Mouse (Mus musculus) heart, embryonic 12.5 days (tissue): ENCODE data around the gene Man1c1. TPM values are rescaled to one million over a fixed set of nuclear protein-coding genes. Genes with fewer than 3 reads are reported as not detected.

ENCODE experiments used
- ATAC-seq: fragments of 200-750 bp; cut with Nextera tagmentation; 2 replicates; pipeline ENCODE4 v1.8.0; 2017; ENCODE audit warnings: moderate TSS enrichment, moderate library complexity; ENCODE audit not compliant: insufficient number of reproducible peaks, low FRiP score
- H3K27ac ChIP-seq: fragments of 300-500 bp; sonication (generic); 2 replicates; pipeline ENCODE4 v1.5.1; 2016; ENCODE audit warnings: mild to moderate bottlenecking, moderate library complexity; ENCODE audit not compliant: poor library complexity, severe bottlenecking
- H3K27me3 ChIP-seq: fragments of 300-500 bp; sonication (generic); replicated peaks from 2 replicates; pipeline ENCODE4 v1.6.1; 2016; ENCODE audit warnings: mild to moderate bottlenecking, moderate library complexity
- H3K36me3 ChIP-seq: fragments of 300-500 bp; sonication (generic); 2 replicates; pipeline ENCODE4 v1.6.1; 2016; ENCODE audit warnings: mild to moderate bottlenecking, moderate library complexity
- H3K4me1 ChIP-seq: fragments of 300-500 bp; sonication (generic); replicated peaks from 2 replicates; pipeline ENCODE4 v1.6.1; 2016; ENCODE audit warnings: mild to moderate bottlenecking
- H3K4me2 ChIP-seq: fragments of 300-500 bp; sonication (generic); 2 replicates; pipeline ENCODE4 v1.6.1; 2016; ENCODE audit warnings: mild to moderate bottlenecking, moderate library complexity
- H3K4me3 ChIP-seq: fragments of 300-500 bp; sonication (generic); 2 replicates; pipeline ENCODE4 v1.5.1; 2016; ENCODE audit warnings: mild to moderate bottlenecking
- H3K9ac ChIP-seq: fragments of 300-500 bp; sonication (generic); 2 replicates; pipeline ENCODE4 v1.6.1; 2016; ENCODE audit warnings: mild to moderate bottlenecking, moderate library complexity
- H3K9me3 ChIP-seq: fragments of 300-500 bp; sonication (generic); replicated peaks from 2 replicates; pipeline ENCODE4 v1.6.1; 2016; ENCODE audit warnings: mild to moderate bottlenecking, moderate library complexity
- WGBS: fragments of 180-500 bp; shearing (Covaris S2); methylation state at CpG from one replicate; pipeline ENCODE4 v1.1.7; 2016; 5-methylcytosine and 5-hydroxymethylcytosine counted together
- polyA plus RNA-seq: library from polyadenylated mRNA; unstranded; fragments of >200 nt; fragmentation: Nextera tagmentation; extraction: Ambion mirVana; gene quantifications from 2 replicates; pipeline ENCODE4 v1.2.1, GENCODE M21; 2016

Man1c1 gene
- polyA plus RNA-seq, 1 experiment from 2014 or later, result 12.2 TPM

DNA sequence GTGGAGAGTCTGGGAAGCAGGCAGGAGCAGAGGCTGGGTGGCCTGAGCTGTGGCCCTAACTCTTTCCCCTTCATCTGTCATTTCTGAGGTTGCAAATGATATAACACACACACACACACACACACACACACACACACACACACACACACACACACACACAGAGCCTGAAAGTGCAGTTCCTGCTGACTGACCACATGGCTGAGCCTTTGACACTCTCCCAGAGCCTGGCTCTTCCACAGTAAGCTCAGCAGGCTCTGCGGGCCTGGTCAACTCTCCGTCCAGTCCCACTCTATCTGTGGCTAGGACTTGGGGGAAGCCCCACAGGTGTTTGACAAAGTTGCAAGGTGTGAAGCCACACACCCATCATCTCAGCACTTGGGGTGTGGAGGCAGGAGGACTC is 126.8 kb downstream of the Man1c1 start:
- peaks cover 29% of the 10 kb centered on the region for H3K36me3 ChIP-seq
- H3K4me3 ChIP-seq, result no peak overlapping the region
- peaks cover 43% of the 10 kb centered on the region for H3K4me1 ChIP-seq
- no peak overlapping the region for H3K9ac ChIP-seq
- WGBS, result 70% methylated on average over 2 of the region's 2 CpGs
- no peaks in the 10 kb centered on the region for H3K9me3 ChIP-seq
- no peak overlapping the region for H3K4me2 ChIP-seq
- no peak for ATAC-seq
- H3K27me3 ChIP-seq, result no peaks in the 10 kb centered on the region
- no peak overlapping the region for H3K27ac ChIP-seq

DNA sequence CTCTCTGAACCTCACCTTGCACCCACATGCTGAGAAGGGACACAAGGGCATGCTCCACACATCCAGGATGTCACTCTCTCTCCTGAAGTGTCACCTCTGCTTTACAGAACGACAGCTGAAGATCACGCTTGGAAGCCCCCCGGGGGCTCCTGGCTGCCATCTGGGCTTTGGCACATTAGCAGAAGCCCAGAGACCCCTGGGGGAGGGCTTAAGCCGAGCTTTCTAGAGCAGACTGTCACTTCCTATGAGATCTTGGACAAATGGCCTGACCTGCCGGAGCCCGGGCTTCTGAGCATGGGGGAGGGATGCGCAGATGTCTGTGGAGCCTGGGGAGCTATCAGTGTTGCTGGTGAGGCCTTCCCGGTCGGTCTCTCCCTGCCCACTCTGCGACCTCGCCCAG is 128.6 kb downstream of the Man1c1 start:
- Histone ChIP-seq H3K4me1 (peaks cover 33% of the 10 kb centered on the region), H3K4me2 (no peak overlapping the region), H3K27ac (no peak overlapping the region), H3K9me3 (no peaks in the 10 kb centered on the region), H3K36me3 (peaks cover 35% of the 10 kb centered on the region), H3K4me3 (no peak overlapping the region), H3K9ac (no peak overlapping the region), H3K27me3 (no peaks in the 10 kb centered on the region)
- no peak for ATAC-seq
- 44% methylated on average over 11 of the region's 11 CpGs for WGBS

DNA sequence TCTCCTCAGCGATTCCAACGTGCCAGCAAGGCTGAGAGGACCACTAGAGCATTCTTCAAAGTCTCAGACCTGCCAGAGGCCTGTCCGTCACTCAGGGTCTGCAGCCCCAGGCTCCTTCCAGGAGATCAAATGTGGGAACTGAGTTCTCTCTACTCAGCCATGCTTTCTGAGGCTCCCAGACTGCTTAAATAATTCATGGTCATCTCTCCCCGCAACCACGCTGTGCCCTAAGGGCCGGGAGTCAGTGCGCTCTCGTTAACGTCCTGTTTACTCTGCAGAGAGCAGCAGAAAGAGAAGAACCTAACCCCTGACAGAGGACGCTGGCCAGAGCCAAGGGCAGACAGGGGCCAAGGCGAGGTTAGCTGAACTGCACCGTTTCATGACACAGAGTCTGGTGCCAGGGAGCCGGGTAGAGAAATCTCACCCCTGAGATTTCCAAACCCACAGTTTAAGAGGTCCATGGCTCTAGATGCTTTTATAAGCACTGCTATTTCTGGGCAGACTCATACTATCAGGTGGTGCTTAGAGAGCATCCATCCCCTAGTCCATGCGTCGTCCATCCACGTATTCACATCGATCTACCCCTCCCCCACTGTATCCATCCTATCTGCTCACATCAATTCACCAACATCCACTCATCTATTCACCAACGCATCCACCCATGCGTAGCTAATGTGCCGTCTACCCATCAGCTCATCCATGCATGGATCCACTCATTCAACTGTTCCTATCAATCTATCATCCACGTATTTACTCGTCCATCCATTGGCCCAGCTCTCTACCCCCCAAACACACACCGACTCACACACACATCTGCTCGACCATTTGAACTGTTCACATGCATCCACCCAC is 131.4 kb downstream of the Man1c1 start:
- no peak overlapping the region for H3K27ac ChIP-seq
- H3K4me2 ChIP-seq, result no peak overlapping the region
- H3K27me3 ChIP-seq, result no peaks in the 10 kb centered on the region
- ATAC-seq, result no peak
- H3K4me1 ChIP-seq, result 0 out of 2 replicates have a peak, but pooled peaks cover 6% of the 10 kb centered on the region
- no peak overlapping the region for H3K4me3 ChIP-seq
- WGBS, result 84% methylated on average over 24 of the region's 24 CpGs
- no peak overlapping the region for H3K9ac ChIP-seq
- peaks cover 57% of the 10 kb centered on the region for H3K36me3 ChIP-seq
- H3K9me3 ChIP-seq, result no peaks in the 10 kb centered on the region

DNA sequence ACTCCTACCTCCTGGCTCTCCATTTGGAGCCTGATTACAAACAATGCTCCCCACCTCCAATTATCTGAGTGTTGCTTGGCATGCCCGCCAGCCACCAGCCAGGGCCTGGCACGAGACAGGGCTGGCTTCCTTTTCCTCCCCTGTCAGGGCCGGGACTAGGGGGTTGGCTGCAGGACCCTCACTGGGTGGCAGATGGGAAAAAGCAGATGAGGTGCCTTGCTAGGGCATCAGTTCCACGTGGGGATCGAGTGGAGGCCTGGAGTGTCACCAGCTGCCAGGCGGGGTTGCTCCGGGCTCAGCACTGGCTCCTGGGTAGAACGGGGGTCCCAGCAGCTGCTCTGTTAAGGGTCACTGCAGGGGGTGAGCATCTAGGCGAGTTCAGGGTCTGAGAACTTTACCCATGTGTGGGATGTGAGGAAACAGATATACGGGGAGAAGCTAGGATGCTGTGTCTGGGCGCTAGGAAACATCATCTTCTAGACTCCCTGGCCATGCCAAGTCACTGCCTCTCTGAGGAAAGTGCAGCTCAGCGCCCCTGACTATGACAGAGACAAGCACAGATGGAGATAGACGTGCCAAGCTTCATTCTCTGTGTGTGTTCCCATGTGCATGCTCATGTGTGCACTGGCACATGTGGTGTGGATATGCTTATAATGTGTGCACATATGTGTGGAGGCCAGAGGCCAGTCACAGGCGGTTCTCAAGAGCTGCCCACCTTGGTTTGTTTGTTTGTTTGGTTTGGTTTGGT is 133.2 kb downstream of the Man1c1 start:
- Histone ChIP-seq H3K9me3 (no peaks in the 10 kb centered on the region), H3K4me3 (no peak overlapping the region), H3K4me2 (no peak overlapping the region), H3K4me1 (0 out of 2 replicates have a peak, but pooled peaks cover 5% of the 10 kb centered on the region), H3K27ac (no peak overlapping the region), H3K36me3 (peaks cover 68% of the 10 kb centered on the region), H3K9ac (no peak overlapping the region), H3K27me3 (no peaks in the 10 kb centered on the region)
- WGBS, result 77% methylated on average over 14 of the region's 14 CpGs
- ATAC-seq, result no peak

DNA sequence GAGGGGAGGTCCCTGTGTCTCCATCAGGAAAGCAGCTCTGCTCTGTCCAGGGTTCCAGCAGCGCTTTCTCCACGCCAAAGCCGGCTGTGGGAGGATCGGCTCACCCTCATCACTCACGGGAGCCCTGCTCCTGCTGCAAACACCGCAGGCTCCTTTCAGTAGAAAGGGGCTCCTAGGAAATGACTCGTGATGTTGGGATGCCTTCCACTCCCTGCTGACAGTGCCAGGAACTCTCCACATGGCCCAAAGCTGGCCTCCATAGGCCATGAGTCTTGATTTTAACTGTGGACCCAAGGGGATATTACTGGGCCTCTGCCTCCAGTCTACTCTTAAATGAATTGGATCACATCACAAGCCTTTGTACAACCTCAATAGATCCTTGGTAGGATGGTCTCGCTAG is 134.3 kb downstream of the Man1c1 start:
- H3K27ac ChIP-seq, result no peak overlapping the region
- peaks cover 3% of the 10 kb centered on the region; the same call in 1 of the 2 replicates for H3K9me3 ChIP-seq
- peaks cover 70% of the 10 kb centered on the region for H3K36me3 ChIP-seq
- ATAC-seq, result no peak
- H3K9ac ChIP-seq, result no peak overlapping the region
- WGBS, result 83% methylated on average over 8 of the region's 8 CpGs
- H3K4me1 ChIP-seq, result no peaks in the 10 kb centered on the region
- no peak overlapping the region for H3K4me3 ChIP-seq
- H3K27me3 ChIP-seq, result no peaks in the 10 kb centered on the region
- no peak overlapping the region for H3K4me2 ChIP-seq

DNA sequence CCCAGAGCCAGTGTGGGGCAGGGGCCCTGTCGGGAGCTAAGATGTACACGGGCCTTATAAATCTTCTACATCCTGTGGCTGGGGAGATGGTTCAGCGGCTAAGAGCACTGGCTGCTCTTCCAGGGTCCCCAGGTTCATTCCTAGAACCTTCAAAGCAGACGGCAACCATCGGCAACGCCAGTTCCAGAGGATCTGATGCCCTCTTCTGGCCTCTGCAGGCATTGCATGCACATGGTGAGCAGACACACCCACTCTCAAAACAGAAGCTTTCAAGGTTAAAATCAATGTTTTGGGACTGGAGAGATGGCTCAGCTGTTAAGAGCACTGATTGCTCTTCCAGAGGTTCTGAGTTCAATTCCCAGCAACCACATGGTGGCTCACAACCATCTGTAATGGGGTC is 134.9 kb downstream of the Man1c1 start:
- Histone ChIP-seq H3K9ac (no peak overlapping the region), H3K4me2 (no peak overlapping the region), H3K27ac (no peak overlapping the region), H3K4me3 (no peak overlapping the region), H3K27me3 (no peaks in the 10 kb centered on the region), H3K36me3 (peaks cover 70% of the 10 kb centered on the region), H3K9me3 (peaks cover 3% of the 10 kb centered on the region; the same call in 1 of the 2 replicates), H3K4me1 (no peaks in the 10 kb centered on the region)
- WGBS, result 72% methylated on average over 6 of the region's 6 CpGs
- no peak for ATAC-seq

DNA sequence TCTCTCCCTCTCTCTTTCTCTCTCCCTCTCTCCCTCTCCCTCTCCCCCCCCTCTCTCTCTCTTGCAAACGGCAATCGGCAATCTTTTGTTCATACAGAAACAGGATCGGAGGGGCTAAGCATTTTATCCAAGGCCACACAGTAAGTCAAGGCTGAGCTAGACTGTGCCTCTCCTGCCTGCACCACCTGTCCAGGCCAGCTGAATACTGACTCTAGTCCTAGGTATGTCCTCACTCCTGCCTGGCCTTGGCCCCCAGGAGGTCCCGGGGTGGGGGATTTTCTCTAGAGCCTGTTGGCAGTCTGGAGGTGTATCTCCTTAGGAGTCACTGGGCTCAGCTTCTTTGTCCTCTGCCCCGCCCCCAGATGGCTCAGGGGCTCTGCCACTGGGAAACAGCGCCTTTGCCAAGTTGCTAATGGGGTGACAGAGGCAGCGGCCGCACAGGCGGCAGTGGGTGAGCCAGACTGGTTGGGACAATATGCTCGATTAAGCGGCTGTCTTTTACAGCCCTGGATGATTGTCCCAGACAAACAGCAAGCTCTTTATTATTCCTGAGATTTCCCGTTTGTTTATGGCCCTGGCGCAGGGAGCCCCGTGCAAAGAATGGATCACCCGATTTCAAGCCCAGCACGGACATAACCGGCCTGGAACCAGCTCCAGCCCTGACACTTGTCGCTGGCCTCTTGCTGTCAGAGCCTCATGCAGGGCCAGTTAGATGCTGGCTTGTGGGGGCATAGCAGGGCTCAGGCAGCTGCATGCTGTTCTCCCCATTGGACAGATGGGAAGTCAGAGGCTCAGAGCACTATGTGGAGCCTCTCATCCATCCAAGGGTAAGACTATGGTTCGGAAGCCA is 136.5 kb downstream of the Man1c1 start:
- no peak overlapping the region for H3K27ac ChIP-seq
- no peak overlapping the region for H3K9ac ChIP-seq
- peaks cover 77% of the 10 kb centered on the region for H3K36me3 ChIP-seq
- peaks cover 3% of the 10 kb centered on the region; the same call in 1 of the 2 replicates for H3K9me3 ChIP-seq
- ATAC-seq, result no peak
- 48% methylated on average over 19 of the region's 19 CpGs for WGBS
- H3K4me2 ChIP-seq, result no peak overlapping the region
- no peaks in the 10 kb centered on the region for H3K27me3 ChIP-seq
- H3K4me3 ChIP-seq, result no peak overlapping the region
- no peaks in the 10 kb centered on the region for H3K4me1 ChIP-seq

DNA sequence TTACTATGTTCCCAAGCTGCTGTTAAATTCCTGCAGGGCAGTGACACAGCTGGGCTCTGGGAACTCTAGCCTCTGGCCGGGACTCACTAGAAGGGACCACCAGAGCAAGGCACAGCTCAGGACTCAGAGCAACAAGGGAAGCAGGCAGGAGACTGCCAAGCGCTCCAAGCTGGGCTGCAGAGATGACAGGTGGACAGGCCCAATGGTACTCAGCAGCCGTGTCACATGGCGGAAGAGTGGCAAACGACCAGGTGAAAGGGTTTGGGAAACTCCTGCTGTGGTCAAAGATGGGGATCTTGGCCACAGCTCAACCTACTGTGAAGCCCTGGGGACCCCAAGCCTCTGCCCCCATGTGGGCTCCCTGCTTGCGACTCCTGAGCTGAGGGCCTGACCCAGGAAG is 140.0 kb downstream of the Man1c1 start:
- Histone ChIP-seq H3K36me3 (peaks cover 75% of the 10 kb centered on the region), H3K27ac (no peak overlapping the region), H3K27me3 (no peaks in the 10 kb centered on the region), H3K4me1 (0 out of 2 replicates have a peak, but pooled peaks cover 1% of the 10 kb centered on the region), H3K9ac (no peak overlapping the region), H3K4me2 (no peak overlapping the region), H3K9me3 (peaks cover 3% of the 10 kb centered on the region; the same call in 1 of the 2 replicates), H3K4me3 (no peak overlapping the region)
- no peak for ATAC-seq
- WGBS, result 74% methylated on average over 6 of the region's 6 CpGs

DNA sequence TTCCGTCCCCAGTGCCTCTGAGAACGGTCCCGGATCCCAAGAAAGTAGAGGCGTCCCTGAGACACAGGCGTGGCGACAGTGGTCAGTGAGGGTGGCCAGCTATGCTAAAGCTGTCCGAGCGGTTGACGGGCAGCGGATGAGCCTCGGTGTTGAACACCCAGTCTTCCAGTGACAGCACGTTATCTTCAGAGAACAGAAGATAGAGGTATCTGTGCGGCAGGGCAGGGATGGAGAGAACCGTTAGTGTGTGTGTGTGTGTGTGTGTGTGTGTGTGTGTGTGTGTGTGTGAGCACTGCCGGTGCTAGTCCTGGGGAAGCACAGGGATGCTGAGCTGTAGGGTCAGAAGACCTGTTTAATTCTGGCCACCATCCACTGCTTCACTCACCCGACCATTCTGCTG is 140.5 kb downstream of the Man1c1 start:
- Histone ChIP-seq H3K4me1 (peaks cover 6% of the 10 kb centered on the region; the same call in 1 of the 2 replicates), H3K4me2 (no peak overlapping the region), H3K27ac (no peak overlapping the region), H3K9me3 (peaks cover 3% of the 10 kb centered on the region; the same call in 1 of the 2 replicates), H3K9ac (no peak overlapping the region), H3K4me3 (no peak overlapping the region), H3K27me3 (no peaks in the 10 kb centered on the region), H3K36me3 (peaks cover 70% of the 10 kb centered on the region)
- WGBS, result 76% methylated on average over 16 of the region's 16 CpGs
- ATAC-seq, result no peak

DNA sequence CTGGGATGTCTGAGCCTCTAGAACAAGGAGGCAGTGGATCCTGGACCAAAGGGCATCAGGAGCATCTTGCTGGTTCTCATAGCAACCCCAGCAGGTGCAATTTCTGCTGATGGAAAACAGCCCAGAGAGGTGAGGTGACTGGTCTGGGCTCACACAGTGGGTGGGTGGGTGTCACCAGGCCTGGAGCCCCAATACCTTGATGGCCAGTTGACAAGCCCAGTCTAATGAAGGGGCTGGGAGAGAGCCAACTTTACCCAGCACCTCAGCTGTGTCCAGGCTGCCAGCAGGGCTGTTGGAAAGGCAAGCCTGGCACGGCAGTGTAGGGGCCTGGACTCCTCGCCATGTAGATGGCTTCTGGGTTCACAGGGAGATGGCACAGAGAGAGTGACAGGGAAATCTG is 142.1 kb downstream of the Man1c1 start:
- H3K27me3 ChIP-seq, result no peaks in the 10 kb centered on the region
- ATAC-seq, result no peak
- WGBS, result 86% methylated on average over 2 of the region's 2 CpGs
- no peak overlapping the region for H3K27ac ChIP-seq
- peaks cover 3% of the 10 kb centered on the region; the same call in 1 of the 2 replicates for H3K9me3 ChIP-seq
- no peak overlapping the region for H3K4me3 ChIP-seq
- peaks cover 56% of the 10 kb centered on the region for H3K36me3 ChIP-seq
- peaks cover 17% of the 10 kb centered on the region for H3K4me1 ChIP-seq
- H3K9ac ChIP-seq, result no peak overlapping the region
- H3K4me2 ChIP-seq, result no peak overlapping the region
